Mouse (Mus musculus) ES-E14 (cell line): ENCODE data around the gene Fancc.

Experiments
- CHD2 ChIP-seq: IDR thresholded peaks from 2 replicates; pipeline ENCODE4 v1.6.1; 2014; ENCODE audit warnings: mild to moderate bottlenecking, low read depth, low read length, inconsistent platforms
- HCFC1 ChIP-seq: IDR thresholded peaks from 2 replicates; pipeline ENCODE4 v1.6.1; 2012; ENCODE audit warnings: low read length, inconsistent platforms, borderline replicate concordance; ENCODE audit not compliant: insufficient read depth
- MAFK ChIP-seq: IDR thresholded peaks from 2 replicates; pipeline ENCODE4 v1.6.1; 2014; ENCODE audit warnings: mild to moderate bottlenecking, low read depth, low read length, inconsistent platforms; ENCODE audit not compliant: insufficient read depth
- ZNF384 ChIP-seq: IDR thresholded peaks from 2 replicates; pipeline ENCODE4 v1.6.1; 2012; ENCODE audit warnings: low read depth, low read length, inconsistent platforms

DNA sequence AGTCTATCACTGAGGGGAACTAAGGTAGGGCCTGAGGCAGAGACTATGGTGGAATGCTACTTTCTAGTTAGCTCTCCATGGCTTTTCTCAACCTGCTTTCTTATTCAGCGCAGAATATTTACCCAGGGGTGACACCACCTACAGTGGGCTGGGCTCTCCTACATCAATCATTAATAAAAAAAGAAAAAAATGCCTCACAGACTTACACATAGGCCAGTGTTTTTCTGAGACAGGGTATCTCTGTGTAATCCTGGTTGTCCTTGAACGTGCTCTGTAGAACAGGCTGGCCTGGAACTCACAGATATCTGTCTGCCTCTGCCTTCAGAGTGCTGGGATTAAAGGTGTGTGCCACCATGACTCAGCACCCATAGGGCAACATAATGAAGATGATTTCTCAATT lies 2.4 kb upstream of the Fancc start:
- TF ChIP-seq HCFC1, result no peak
- no peak for TF ChIP-seq MAFK
- TF ChIP-seq CHD2, result no peak
- TF ChIP-seq ZNF384, result no peak
